Mouse (Mus musculus) forebrain, embryonic 13.5 days (tissue): ENCODE measurements around the gene Mybpc2. TPM values are rescaled to one million over a fixed set of nuclear protein-coding genes. Genes with fewer than 3 reads are reported as not detected.

Experiments
- ATAC-seq: fragments of 200-750 bp; cut with Nextera tagmentation; 2 replicates; pipeline ENCODE4 v1.8.0; 2017
- H3K27ac ChIP-seq: fragments of 300-500 bp; sonication (generic); 2 replicates; pipeline ENCODE4 v1.5.1; 2015; ENCODE audit warnings: inconsistent platforms, mild to moderate bottlenecking, moderate library complexity
- H3K27me3 ChIP-seq: fragments of 300-500 bp; sonication (generic); 2 replicates; pipeline ENCODE4 v1.6.1; 2015; ENCODE audit warnings: mild to moderate bottlenecking, inconsistent platforms
- H3K36me3 ChIP-seq: fragments of 300-500 bp; sonication (generic); 2 replicates; pipeline ENCODE4 v1.6.1; 2015; ENCODE audit warnings: mild to moderate bottlenecking, inconsistent platforms; ENCODE audit not compliant: poor library complexity, severe bottlenecking
- H3K4me1 ChIP-seq: fragments of 300-500 bp; sonication (generic); 2 replicates; pipeline ENCODE4 v1.6.1; 2015; ENCODE audit warnings: inconsistent platforms
- H3K4me2 ChIP-seq: fragments of 300-500 bp; sonication (generic); 2 replicates; pipeline ENCODE4 v1.6.1; 2015; ENCODE audit warnings: inconsistent platforms, mild to moderate bottlenecking, moderate library complexity
- H3K4me3 ChIP-seq: fragments of 300-500 bp; sonication (generic); 2 replicates; pipeline ENCODE4 v1.5.1; 2015; ENCODE audit warnings: mild to moderate bottlenecking, inconsistent platforms
- H3K9ac ChIP-seq: fragments of 300-500 bp; sonication (generic); 2 replicates; pipeline ENCODE4 v1.6.1; 2015; ENCODE audit warnings: mild to moderate bottlenecking, inconsistent platforms
- H3K9me3 ChIP-seq: fragments of 300-500 bp; sonication (generic); replicated peaks from 2 replicates; pipeline ENCODE4 v1.6.1; 2016; ENCODE audit warnings: inconsistent platforms
- WGBS: fragments of 180-500 bp; shearing (Covaris S2); methylation state at CpG from one replicate; pipeline ENCODE4 v1.1.7; 2015; 5-methylcytosine and 5-hydroxymethylcytosine counted together
- polyA plus RNA-seq: library from polyadenylated mRNA; unstranded; fragments of >200 nt; fragmentation: Nextera tagmentation; extraction: Ambion mirVana; gene quantifications from 2 replicates; pipeline ENCODE4 v1.2.1, GENCODE M21; 2015

Gene Mybpc2
- polyA plus RNA-seq, 1 experiment from 2014 or later = 0.14 TPM

- Histone ChIP-seq H3K27ac (no peak overlapping the region), H3K9me3 (no peaks in the 10 kb centered on the region), H3K4me3 (no peak overlapping the region), H3K4me1 (peaks cover 7% of the 10 kb centered on the region), H3K4me2 (no peak overlapping the region), H3K36me3 (peaks cover 58% of the 10 kb centered on the region), H3K27me3 (no peaks in the 10 kb centered on the region), H3K9ac (no peak overlapping the region)
- WGBS = 97% methylated on average over 11 of the region's 11 CpGs
- ATAC-seq = no peak
Observed at GRCm38 (mm10) chr7:44542555-44542954, 18.1 kb upstream of the Mybpc2 start.

- H3K4me1 ChIP-seq = no peaks in the 10 kb centered on the region
- H3K4me3 ChIP-seq = no peak overlapping the region
- H3K9me3 ChIP-seq = no peaks in the 10 kb centered on the region
- H3K27me3 ChIP-seq = no peaks in the 10 kb centered on the region
- H3K4me2 ChIP-seq = no peak overlapping the region
- H3K36me3 ChIP-seq = peaks cover 91% of the 10 kb centered on the region
- H3K9ac ChIP-seq = no peak overlapping the region
- no peak for ATAC-seq
- 93% methylated on average over 41 of the region's 41 CpGs for WGBS
- no peak overlapping the region for H3K27ac ChIP-seq
Observed at GRCm38 (mm10) chr7:44538756-44539624, 14.5 kb upstream of the Mybpc2 start.

GRCm38 (mm10) chr7:44537496-44537895, 13.0 kb upstream of the Mybpc2 start:
- Histone ChIP-seq H3K9ac (no peak overlapping the region), H3K4me2 (no peak overlapping the region), H3K27me3 (no peaks in the 10 kb centered on the region), H3K27ac (no peak overlapping the region), H3K4me1 (no peaks in the 10 kb centered on the region), H3K9me3 (no peaks in the 10 kb centered on the region), H3K36me3 (peaks cover 100% of the 10 kb centered on the region), H3K4me3 (no peak overlapping the region)
- no peak for ATAC-seq
- WGBS = 93% methylated on average over 13 of the region's 13 CpGs

GRCm38 (mm10) chr7:44537009-44537408, 12.6 kb upstream of the Mybpc2 start:
- Histone ChIP-seq H3K4me3 (no peak overlapping the region), H3K9me3 (no peaks in the 10 kb centered on the region), H3K4me1 (no peaks in the 10 kb centered on the region), H3K9ac (0 out of 2 replicates have a peak overlapping the region, but pooled peaks have one; percentile 21), H3K4me2 (no peak overlapping the region), H3K36me3 (peaks cover 99% of the 10 kb centered on the region), H3K27ac (no peak overlapping the region), H3K27me3 (no peaks in the 10 kb centered on the region)
- WGBS = 90% methylated on average over 7 of the region's 7 CpGs
- ATAC-seq = no peak

GRCm38 (mm10) chr7:44536590-44536968, 12.1 kb upstream of the Mybpc2 start:
- Histone ChIP-seq H3K4me3 (no peak overlapping the region), H3K9me3 (no peaks in the 10 kb centered on the region), H3K9ac (no peak overlapping the region), H3K36me3 (peaks cover 95% of the 10 kb centered on the region), H3K27ac (no peak overlapping the region), H3K4me1 (no peaks in the 10 kb centered on the region), H3K27me3 (no peaks in the 10 kb centered on the region), H3K4me2 (no peak overlapping the region)
- WGBS = 79% methylated on average over 6 of the region's 6 CpGs
- no peak for ATAC-seq

- WGBS = 94% methylated on average over 27 of the region's 27 CpGs
- no peak overlapping the region for H3K27ac ChIP-seq
- no peak overlapping the region for H3K4me3 ChIP-seq
- H3K36me3 ChIP-seq = peaks cover 88% of the 10 kb centered on the region
- H3K4me1 ChIP-seq = no peaks in the 10 kb centered on the region
- no peak overlapping the region for H3K4me2 ChIP-seq
- H3K27me3 ChIP-seq = no peaks in the 10 kb centered on the region
- no peak overlapping the region for H3K9ac ChIP-seq
- ATAC-seq = no peak
- no peaks in the 10 kb centered on the region for H3K9me3 ChIP-seq
Observed at GRCm38 (mm10) chr7:44535657-44536589, 11.5 kb upstream of the Mybpc2 start.

GRCm38 (mm10) chr7:44534656-44535441, 10.4 kb upstream of the Mybpc2 start:
- H3K27me3 ChIP-seq = no peaks in the 10 kb centered on the region
- WGBS = 90% methylated on average over 19 of the region's 19 CpGs
- H3K9me3 ChIP-seq = no peaks in the 10 kb centered on the region
- H3K4me3 ChIP-seq = no peak overlapping the region
- no peak overlapping the region for H3K4me2 ChIP-seq
- H3K4me1 ChIP-seq = no peaks in the 10 kb centered on the region
- ATAC-seq = no peak
- no peak overlapping the region for H3K27ac ChIP-seq
- peaks cover 77% of the 10 kb centered on the region for H3K36me3 ChIP-seq
- H3K9ac ChIP-seq = no peak overlapping the region

GRCm38 (mm10) chr7:44534242-44534641, 9.8 kb upstream of the Mybpc2 start:
- no peaks in the 10 kb centered on the region for H3K27me3 ChIP-seq
- peaks cover 71% of the 10 kb centered on the region for H3K36me3 ChIP-seq
- no peak for ATAC-seq
- H3K27ac ChIP-seq = no peak overlapping the region
- H3K4me3 ChIP-seq = no peak overlapping the region
- H3K4me1 ChIP-seq = no peaks in the 10 kb centered on the region
- no peaks in the 10 kb centered on the region for H3K9me3 ChIP-seq
- H3K9ac ChIP-seq = no peak overlapping the region
- no peak overlapping the region for H3K4me2 ChIP-seq
- WGBS = 96% methylated on average over 13 of the region's 13 CpGs

- Histone ChIP-seq H3K27ac (no peak overlapping the region), H3K27me3 (peaks cover 4% of the 10 kb centered on the region; the same call in 1 of the 2 replicates), H3K9me3 (no peaks in the 10 kb centered on the region), H3K9ac (no peak overlapping the region), H3K4me2 (no peak overlapping the region), H3K4me1 (no peaks in the 10 kb centered on the region), H3K36me3 (peaks cover 66% of the 10 kb centered on the region), H3K4me3 (no peak overlapping the region)
- 72% methylated on average over 12 of the region's 12 CpGs for WGBS
- no peak for ATAC-seq
Observed at GRCm38 (mm10) chr7:44533746-44534045, 9.2 kb upstream of the Mybpc2 start.

GRCm38 (mm10) chr7:44532918-44533745, 8.7 kb upstream of the Mybpc2 start:
- WGBS = 86% methylated on average over 29 of the region's 29 CpGs
- Histone ChIP-seq H3K4me3 (no peak overlapping the region), H3K4me2 (no peak overlapping the region), H3K9me3 (no peaks in the 10 kb centered on the region), H3K36me3 (peaks cover 60% of the 10 kb centered on the region), H3K9ac (no peak overlapping the region), H3K4me1 (peaks cover 2% of the 10 kb centered on the region), H3K27me3 (peaks cover 8% of the 10 kb centered on the region; the same call in 1 of the 2 replicates), H3K27ac (no peak overlapping the region)
- ATAC-seq = no peak
